Mouse (Mus musculus) MEL (cell line): Measurements from ENCODE around the gene Sv2b. TPM values are rescaled to one million over a fixed set of nuclear protein-coding genes. Genes with fewer than 3 reads are reported as not detected.

Experiments used
- DNase-seq: peaks from one replicate; pipeline ENCODE4 v3.0.0; 2011; ENCODE audit warnings: low read depth, low spot score
- H3K27ac ChIP-seq: 2 replicates; pipeline ENCODE4 v1.5.1; 2012; ENCODE audit warnings: low read depth, mild to moderate bottlenecking, control low read depth, low read length, moderate library complexity; ENCODE audit not compliant: control insufficient read depth
- H3K27me3 ChIP-seq, 2 experiments: fragments of 150-350 bp in 1 of 2; sonication (generic) in 1 of 2; 2 replicates each; pipeline ENCODE4 v1.6.1; 2012; ENCODE audit warnings: low read length in 2 of 2, mild to moderate bottlenecking in 2 of 2, improper control_type of control experiment in 1 of 2, moderate library complexity in 1 of 2; ENCODE audit not compliant: insufficient read depth in 2 of 2, control insufficient read depth in 1 of 2
- H3K36me3 ChIP-seq, 2 experiments: 2 replicates each; pipeline ENCODE4 v1.6.1; 2012 to 2014; ENCODE audit warnings: low read length in 2 of 2, improper control_type of control experiment in 1 of 2, inconsistent platforms in 1 of 2, mild to moderate bottlenecking in 1 of 2; ENCODE audit not compliant: insufficient read depth in 2 of 2, control insufficient read depth in 1 of 2
- H3K4me1 ChIP-seq, 2 experiments: fragments of 150-350 bp in 1 of 2; sonication (generic) in 1 of 2; 2 replicates each; pipeline ENCODE4 v1.6.1; 2012; ENCODE audit warnings: low read length in 2 of 2, improper control_type of control experiment in 1 of 2, mild to moderate bottlenecking in 1 of 2; ENCODE audit not compliant: insufficient read depth in 2 of 2, control insufficient read depth in 1 of 2
- H3K4me3 ChIP-seq, 2 experiments: fragments of 150-350 bp in 1 of 2; sonication (generic) in 1 of 2; 2 replicates each; pipeline ENCODE4 v1.5.1; 2012; ENCODE audit warnings: low read depth in 2 of 2, low read length in 2 of 2, mild to moderate bottlenecking in 2 of 2, moderate library complexity in 2 of 2, control low read depth in 1 of 2, improper control_type of control experiment in 1 of 2; ENCODE audit not compliant: control insufficient read depth in 1 of 2, insufficient read depth in 1 of 2
- H3K79me2 ChIP-seq: 2 replicates; pipeline ENCODE4 v1.6.1; 2012; ENCODE audit warnings: mild to moderate bottlenecking, low read length, moderate library complexity; ENCODE audit not compliant: control insufficient read depth, poor library complexity, insufficient read depth
- H3K9ac ChIP-seq: 2 replicates; pipeline ENCODE4 v1.6.1; 2012; ENCODE audit warnings: low read depth, mild to moderate bottlenecking, control low read depth, low read length, moderate library complexity; ENCODE audit not compliant: control insufficient read depth, poor library complexity, severe bottlenecking
- H3K9me3 ChIP-seq: fragments of 150-350 bp; sonication (generic); replicated peaks from 2 replicates; pipeline ENCODE4 v1.6.1; 2012; ENCODE audit warnings: mild to moderate bottlenecking, low read length, improper control_type of control experiment, moderate library complexity; ENCODE audit not compliant: insufficient read depth
- BHLHE40 ChIP-seq: IDR thresholded peaks from 2 replicates; pipeline ENCODE4 v1.6.1; 2012; ENCODE audit warnings: low read depth, mild to moderate bottlenecking, inconsistent platforms, low read length, improper control_type of control experiment, borderline replicate concordance
- CHD1 ChIP-seq: IDR thresholded peaks from 2 replicates; pipeline ENCODE4 v1.6.1; 2012; ENCODE audit warnings: low read depth, mild to moderate bottlenecking, inconsistent platforms, low read length, improper control_type of control experiment
- CTCF ChIP-seq, 3 experiments: IDR thresholded peaks in 2 of 3; conservative IDR thresholded peaks in 1 of 3; 2 replicates each; pipeline ENCODE4 v1.5.1; 2011 to 2012; ENCODE audit warnings: low read length in 3 of 3, low read depth in 2 of 3, mild to moderate bottlenecking in 2 of 3, improper control_type of control experiment in 1 of 3, inconsistent platforms in 1 of 3, mixed read lengths in 1 of 3, moderate library complexity in 1 of 3; ENCODE audit not compliant: control insufficient read depth in 1 of 3, insufficient read depth in 1 of 3, poor library complexity in 1 of 3, severe bottlenecking in 1 of 3
- E2F4 ChIP-seq: IDR thresholded peaks from 2 replicates; pipeline ENCODE4 v1.6.1; 2011; ENCODE audit warnings: low read depth, low read length, improper control_type of control experiment, borderline replicate concordance
- ELF1 ChIP-seq: IDR thresholded peaks from 2 replicates; pipeline ENCODE4 v1.6.1; 2014; ENCODE audit warnings: low read depth, mild to moderate bottlenecking, inconsistent platforms, low read length, improper control_type of control experiment, moderate library complexity
- EP300 ChIP-seq, 2 experiments: IDR thresholded peaks; 2 replicates each; pipeline ENCODE4 v1.6.1; 2011; ENCODE audit warnings: improper control_type of control experiment in 2 of 2, low read length in 2 of 2, low read depth in 1 of 2, mild to moderate bottlenecking in 1 of 2
- ETS1 ChIP-seq: IDR thresholded peaks from 2 replicates; pipeline ENCODE4 v1.6.1; 2012; ENCODE audit warnings: low read depth, mild to moderate bottlenecking, inconsistent platforms, low read length, improper control_type of control experiment, moderate library complexity
- GABPA ChIP-seq: IDR thresholded peaks from 2 replicates; pipeline ENCODE4 v1.6.1; 2012; ENCODE audit warnings: low read depth, mild to moderate bottlenecking, inconsistent platforms, low read length, improper control_type of control experiment, moderate library complexity
- GATA1 ChIP-seq: IDR thresholded peaks from 2 replicates; pipeline ENCODE4 v1.6.1; 2011; ENCODE audit warnings: low read depth, low read length, improper control_type of control experiment
- HCFC1 ChIP-seq: IDR thresholded peaks from 2 replicates; pipeline ENCODE4 v1.6.1; 2012; ENCODE audit warnings: low read depth, mild to moderate bottlenecking, inconsistent platforms, low read length, improper control_type of control experiment, moderate library complexity
- JUND ChIP-seq: IDR thresholded peaks from 2 replicates; pipeline ENCODE4 v1.6.1; 2011; ENCODE audit warnings: low read depth, mild to moderate bottlenecking, improper control_type of control experiment, low read length
- KAT2A ChIP-seq: conservative IDR thresholded peaks from 2 replicates; pipeline ENCODE4 v1.6.1; 2012; ENCODE audit warnings: low read depth, low read length, improper control_type of control experiment, inconsistent platforms
- MAFK ChIP-seq: IDR thresholded peaks from 2 replicates; pipeline ENCODE4 v1.6.1; 2011; ENCODE audit warnings: low read depth, mild to moderate bottlenecking, low read length, improper control_type of control experiment, borderline replicate concordance
- MAZ ChIP-seq: IDR thresholded peaks from 2 replicates; pipeline ENCODE4 v1.6.1; 2012; ENCODE audit warnings: low read depth, mild to moderate bottlenecking, inconsistent platforms, low read length, improper control_type of control experiment
- MEF2A ChIP-seq: IDR thresholded peaks from 2 replicates; pipeline ENCODE4 v1.6.1; 2014; ENCODE audit warnings: low read depth, mild to moderate bottlenecking, inconsistent platforms, low read length, improper control_type of control experiment; ENCODE audit not compliant: poor library complexity, insufficient replicate concordance, severe bottlenecking; ENCODE audit errors: extremely low read depth
- MXI1 ChIP-seq: IDR thresholded peaks from 2 replicates; pipeline ENCODE4 v1.6.1; 2011; ENCODE audit warnings: mild to moderate bottlenecking, low read depth, low read length, improper control_type of control experiment
- MYB ChIP-seq: IDR thresholded peaks from 2 replicates; pipeline ENCODE4 v1.6.1; 2011; ENCODE audit warnings: mild to moderate bottlenecking, low read depth, low read length, improper control_type of control experiment
- MYC ChIP-seq: IDR thresholded peaks from 2 replicates; pipeline ENCODE4 v1.6.1; 2011; ENCODE audit warnings: low read depth, mild to moderate bottlenecking, low read length, improper control_type of control experiment, moderate library complexity
- NELFE ChIP-seq: IDR thresholded peaks from 2 replicates; pipeline ENCODE4 v1.6.1; 2011; ENCODE audit warnings: low read depth, low read length, improper control_type of control experiment
- NRF1 ChIP-seq: IDR thresholded peaks from 2 replicates; pipeline ENCODE4 v1.6.1; 2014; ENCODE audit warnings: low read depth, mild to moderate bottlenecking, inconsistent platforms, low read length, improper control_type of control experiment, moderate library complexity; ENCODE audit not compliant: poor library complexity, insufficient read depth, severe bottlenecking
- POLR2A ChIP-seq, 2 experiments: IDR thresholded peaks; 2 replicates each; pipeline ENCODE4 v1.6.1; 2011 to 2012; ENCODE audit warnings: low read length in 2 of 2, mild to moderate bottlenecking in 2 of 2, control low read depth in 1 of 2, improper control_type of control experiment in 1 of 2, low read depth in 1 of 2, moderate library complexity in 1 of 2; ENCODE audit not compliant: control insufficient read depth in 1 of 2, insufficient read depth in 1 of 2, poor library complexity in 1 of 2
- POLR2AphosphoS2 ChIP-seq: IDR thresholded peaks from 2 replicates; pipeline ENCODE4 v1.6.1; 2011; ENCODE audit warnings: low read length, improper control_type of control experiment
- POLR2AphosphoS5 ChIP-seq: IDR thresholded peaks from 2 replicates; pipeline ENCODE4 v1.6.1; 2012; ENCODE audit warnings: low read depth, borderline replicate concordance, mild to moderate bottlenecking, inconsistent platforms, low read length, moderate library complexity, mixed read lengths
- RAD21 ChIP-seq: IDR thresholded peaks from 2 replicates; pipeline ENCODE4 v1.6.1; 2011; ENCODE audit warnings: mild to moderate bottlenecking, low read depth, low read length, improper control_type of control experiment
- RCOR1 ChIP-seq: IDR thresholded peaks from 2 replicates; pipeline ENCODE4 v1.6.1; 2012; ENCODE audit warnings: low read depth, mild to moderate bottlenecking, inconsistent platforms, low read length, improper control_type of control experiment
- SIN3A ChIP-seq: IDR thresholded peaks from 2 replicates; pipeline ENCODE4 v1.6.1; 2012; ENCODE audit warnings: low read length, improper control_type of control experiment, inconsistent platforms
- SMC3 ChIP-seq: IDR thresholded peaks from 2 replicates; pipeline ENCODE4 v1.6.1; 2011; ENCODE audit warnings: low read depth, low read length, improper control_type of control experiment
- TAL1 ChIP-seq: IDR thresholded peaks from 2 replicates; pipeline ENCODE4 v1.6.1; 2012; ENCODE audit warnings: mild to moderate bottlenecking, inconsistent platforms, low read length, moderate library complexity, mixed read lengths
- TBP ChIP-seq: IDR thresholded peaks from 2 replicates; pipeline ENCODE4 v1.8.0; 2011; ENCODE audit warnings: low read depth, low read length, improper control_type of control experiment
- TCF12 ChIP-seq: IDR thresholded peaks from 2 replicates; pipeline ENCODE4 v1.6.1; 2014; ENCODE audit warnings: low read depth, mild to moderate bottlenecking, inconsistent platforms, low read length, improper control_type of control experiment, moderate library complexity
- USF1 ChIP-seq: IDR thresholded peaks from 2 replicates; pipeline ENCODE4 v1.6.1; 2014; ENCODE audit warnings: low read depth, mild to moderate bottlenecking, inconsistent platforms, low read length, improper control_type of control experiment, moderate library complexity
- USF2 ChIP-seq, 2 experiments: IDR thresholded peaks; 2 replicates each; pipeline ENCODE4 v1.6.1; 2011 to 2012; ENCODE audit warnings: improper control_type of control experiment in 2 of 2, low read length in 2 of 2, borderline replicate concordance in 1 of 2, inconsistent platforms in 1 of 2, low read depth in 1 of 2, mild to moderate bottlenecking in 1 of 2; ENCODE audit not compliant: insufficient read depth in 1 of 2
- ZC3H11A ChIP-seq: IDR thresholded peaks from 2 replicates; pipeline ENCODE4 v1.6.1; 2012; ENCODE audit warnings: low read depth, mild to moderate bottlenecking, inconsistent platforms, low read length, improper control_type of control experiment
- ZKSCAN1 ChIP-seq: IDR thresholded peaks from 2 replicates; pipeline ENCODE4 v1.6.1; 2012; ENCODE audit warnings: low read depth, mild to moderate bottlenecking, inconsistent platforms, low read length, improper control_type of control experiment, moderate library complexity
- ZMIZ1 ChIP-seq: IDR thresholded peaks from 2 replicates; pipeline ENCODE4 v1.6.1; 2012; ENCODE audit warnings: low read depth, mild to moderate bottlenecking, inconsistent platforms, low read length, improper control_type of control experiment, moderate library complexity
- ZNF384 ChIP-seq: IDR thresholded peaks from 2 replicates; pipeline ENCODE4 v1.6.1; 2012; ENCODE audit warnings: low read depth, mild to moderate bottlenecking, inconsistent platforms, low read length, improper control_type of control experiment
- polyA plus RNA-seq, 2 experiments: library from polyadenylated mRNA; stranded (reverse) in 1 of 2; unstranded in 1 of 2; fragments of >175 nt in 1 of 2; fragments of >200 nt in 1 of 2; gene quantifications; 2 replicates each; pipeline versions ENCODE4 v1.2.1 to v1.2.4; 2012; ENCODE audit warnings: low replicate concordance in 2 of 2, low read depth in 1 of 2; ENCODE audit not compliant: insufficient read length in 2 of 2, insufficient read depth in 1 of 2, missing spikeins in 1 of 2
- total RNA-seq: library from RNA; depleted of rRNA; stranded (reverse); fragments of 300-350 nt; gene quantifications from 2 replicates; pipeline ENCODE4 v1.2.3, GENCODE M21; 2012

The Sv2b gene
- total and polyA plus RNA-seq, 3 experiments, result not detected

DNA sequence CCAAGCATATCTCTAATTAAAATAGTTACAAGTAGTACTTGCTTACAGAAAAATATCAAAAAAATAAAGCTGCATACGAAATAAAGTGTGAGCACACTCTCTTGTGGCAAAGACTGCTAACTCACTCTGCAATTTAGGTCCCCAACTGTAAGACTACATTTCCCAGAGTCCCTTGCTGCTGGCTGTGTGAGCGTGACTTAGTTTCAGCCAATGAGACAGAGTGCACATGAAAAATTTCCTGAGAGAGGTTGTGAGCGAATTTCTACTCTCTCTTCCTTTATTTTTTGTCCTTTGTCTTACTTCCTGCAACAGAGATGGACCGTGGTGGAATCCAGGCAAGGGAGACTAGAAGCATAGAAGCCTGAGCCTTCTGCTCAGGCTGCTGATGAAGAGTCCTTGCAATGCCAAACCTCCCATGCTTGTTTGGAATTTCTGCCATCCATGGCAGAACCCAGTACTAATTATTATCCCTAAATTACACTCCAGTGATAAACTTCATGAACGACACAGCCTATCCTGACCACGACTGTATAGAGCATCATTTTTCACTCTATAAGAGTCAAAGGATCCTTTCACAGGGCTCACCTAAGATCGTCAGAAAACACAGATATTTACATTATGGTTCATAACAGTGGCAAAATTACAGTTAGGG lies 190.9 kb downstream of the Sv2b start:
- Histone ChIP-seq H3K27me3 (peaks cover 3 to 5% of the 10 kb centered on the region in 2 experiments), H3K9me3 (no peaks in the 10 kb centered on the region), H3K79me2 (no peaks in the 10 kb centered on the region), H3K9ac (0 out of 2 replicates have a peak overlapping the region, but pooled peaks have one; percentile 45), H3K4me3 (peak overlapping the region; percentile 35 to 61; a peak in 3 of 4 replicates), H3K4me1 (no peaks in the 10 kb centered on the region; a peak in 1 of 4 replicates), H3K36me3 (no peaks in the 10 kb centered on the region), H3K27ac (no peak overlapping the region)
- DNase-seq, result peak; percentile 84
- TF ChIP-seq TCF12 (no peak), ELF1 (peak; percentile 76), CHD1 (no peak), RCOR1 (no peak), MAZ (no peak), TBP (0 out of 2 replicates have a peak, but pooled peaks have one; percentile 12), POLR2AphosphoS2 (no peak), ETS1 (no peak), EP300 (IDR thresholded peaks at IDR 0.05; ENCODE audit: low read depth in 1 of 2, low read length in 2 of 2) (no peak), MYC (0 out of 2 replicates have a peak, but pooled peaks have one; percentile 36), HCFC1 (peak; percentile 98), ZNF384 (no peak), ZC3H11A (no peak), E2F4 (no peak), SMC3 (no peak), KAT2A (peak; percentile 78), ZMIZ1 (no peak), NELFE (no peak; the same call in 1 of the 2 replicates), MXI1 (0 out of 2 replicates have a peak, but pooled peaks have one; percentile 26), JUND (no peak), POLR2AphosphoS5 (no peak), MAFK (no peak), ZKSCAN1 (no peak), MEF2A (no peak), RAD21 (no peak; the same call in 1 of the 2 replicates), SIN3A (peak; percentile 53; the same call in 1 of the 2 replicates), USF2 (IDR thresholded peaks at IDR 0.05; ENCODE audit: borderline replicate concordance in 1 of 2, insufficient read depth in 1 of 2, low read depth in 1 of 2, low read length in 2 of 2) (peak in 1 of 2 experiments; percentile 61; a peak in 1 of 4 replicates), TAL1 (no peak), MYB (no peak), GATA1 (no peak), NRF1 (no peak), BHLHE40 (no peak), GABPA (no peak), CTCF (IDR thresholded peaks at IDR 0.05 in 2 of 3, conservative IDR thresholded peaks at IDR 0.05 in 1 of 3; ENCODE audit: control insufficient read depth in 1 of 3, insufficient read depth in 1 of 3, low read depth in 2 of 3, low read length in 3 of 3, poor library complexity in 1 of 3, severe bottlenecking in 1 of 3) (peak in 1 of 3 experiments; percentile 1; a peak in 1 of 6 replicates), POLR2A (IDR thresholded peaks at IDR 0.05; ENCODE audit: control insufficient read depth in 1 of 2, insufficient read depth in 1 of 2, low read depth in 1 of 2, low read length in 2 of 2, poor library complexity in 1 of 2) (peak in 1 of 2 experiments; percentile 46; a peak in 2 of 4 replicates), USF1 (peak; percentile 93)
